Mouse (Mus musculus) spleen, adult 2 months (tissue): ENCODE data around the gene Ubr2. TPM values are rescaled to one million over a fixed set of nuclear protein-coding genes. Genes with fewer than 3 reads are reported as not detected.

Experiments used
- DNase-seq, 2 experiments: peaks; one replicate each; pipeline versions ENCODE4 v3.0.0 to v3.0.0-alpha.2; 2012 to 2021; ENCODE audit warnings: low spot score in 2 of 2, low read depth in 1 of 2
- H3K27ac ChIP-seq: fragments of 200-500 bp; 2 replicates; pipeline ENCODE4 v1.5.1; 2012; ENCODE audit warnings: low read length, inconsistent platforms; ENCODE audit not compliant: insufficient read depth
- H3K27me3 ChIP-seq: fragments of 200-500 bp; 2 replicates; pipeline ENCODE4 v1.6.1; 2012; ENCODE audit warnings: mild to moderate bottlenecking, moderate library complexity, low read length, inconsistent platforms; ENCODE audit not compliant: control insufficient read depth, insufficient read depth
- H3K36me3 ChIP-seq: fragments of 200-500 bp; 2 replicates; pipeline ENCODE4 v1.6.1; 2012; ENCODE audit warnings: mild to moderate bottlenecking, low read length, inconsistent platforms; ENCODE audit not compliant: control insufficient read depth, insufficient read depth
- H3K4me1 ChIP-seq: fragments of 200-500 bp; 2 replicates; pipeline ENCODE4 v1.6.1; 2011; ENCODE audit warnings: inconsistent platforms; ENCODE audit not compliant: control insufficient read depth, insufficient read depth, insufficient read length
- H3K4me3 ChIP-seq: fragments of 200-500 bp; 2 replicates; pipeline ENCODE4 v1.5.1; 2011; ENCODE audit warnings: mild to moderate bottlenecking, inconsistent platforms; ENCODE audit not compliant: insufficient read depth, insufficient read length; ENCODE audit errors: extremely low read depth
- CTCF ChIP-seq: fragments of 200-500 bp; IDR thresholded peaks from 2 replicates; pipeline ENCODE4 v1.5.1; 2011; ENCODE audit warnings: mild to moderate bottlenecking, inconsistent platforms; ENCODE audit not compliant: insufficient read depth, insufficient read length, insufficient replicate concordance; ENCODE audit errors: extremely low read depth
- POLR2A ChIP-seq: fragments of 200-500 bp; IDR thresholded peaks from 2 replicates; pipeline ENCODE4 v1.6.1; 2011; ENCODE audit warnings: low read depth, low read length, inconsistent platforms
- WGBS: fragments of 180-500 bp; shearing (Covaris S2); methylation state at CpG from one replicate; pipeline ENCODE4 v1.1.7; 2018; 5-methylcytosine and 5-hydroxymethylcytosine counted together
- polyA plus RNA-seq: library from polyadenylated mRNA; depleted of rRNA; stranded (reverse); fragments of >200 nt; gene quantifications from 2 replicates; pipeline ENCODE4 v1.2.3, GENCODE M21; 2012

Gene Ubr2
- polyA plus RNA-seq, 1 experiment, result 31.3 TPM

- H3K4me3 ChIP-seq, result no peak overlapping the region
- no peak for DNase-seq
- WGBS, result 96% methylated on average over 5 of the region's 5 CpGs
- TF ChIP-seq POLR2A, result no peak
- no peak for TF ChIP-seq CTCF
- no peaks in the 10 kb centered on the region for H3K4me1 ChIP-seq
- no peak overlapping the region for H3K27ac ChIP-seq
- no peaks in the 10 kb centered on the region for H3K27me3 ChIP-seq
- H3K36me3 ChIP-seq, result peaks cover 74% of the 10 kb centered on the region
Measured at GRCm38 (mm10) chr17:46932961-46933360, 77.4 kb downstream of the Ubr2 start.

DNA sequence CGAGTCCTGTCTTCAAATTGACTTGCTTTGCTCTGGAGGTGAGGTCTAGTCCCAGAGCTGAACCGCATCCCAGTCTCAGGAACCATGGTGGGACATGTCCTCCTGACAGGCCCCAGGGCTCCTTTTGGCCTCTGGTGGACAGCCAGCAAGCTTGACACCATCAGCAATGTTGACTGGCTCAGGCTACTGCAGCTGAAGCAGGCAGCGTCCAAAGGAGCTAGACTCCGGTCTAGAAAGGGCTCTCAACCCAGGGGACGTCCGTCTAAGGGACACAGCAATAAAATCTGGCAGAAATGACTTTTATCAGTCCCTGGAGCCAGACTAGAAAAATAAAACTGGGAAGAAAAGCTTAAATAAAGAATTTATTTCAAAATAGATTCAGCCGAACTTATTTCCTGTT, 80.5 kb downstream of the Ubr2 start:
- Histone ChIP-seq H3K4me3 (no peak overlapping the region), H3K27me3 (no peaks in the 10 kb centered on the region), H3K4me1 (no peaks in the 10 kb centered on the region), H3K27ac (no peak overlapping the region), H3K36me3 (peaks cover 54% of the 10 kb centered on the region)
- DNase-seq, result no peak
- no peak for TF ChIP-seq POLR2A
- no peak for TF ChIP-seq CTCF
- WGBS, result 90% methylated on average over 7 of the region's 7 CpGs

GRCm38 (mm10) chr17:46929277-46929676, 81.1 kb downstream of the Ubr2 start:
- DNase-seq, result no peak
- WGBS, result 90% methylated on average over 12 of the region's 12 CpGs
- Histone ChIP-seq H3K36me3 (peaks cover 49% of the 10 kb centered on the region), H3K4me1 (no peaks in the 10 kb centered on the region), H3K27ac (no peak overlapping the region), H3K27me3 (no peaks in the 10 kb centered on the region), H3K4me3 (no peak overlapping the region)
- TF ChIP-seq CTCF (no peak), POLR2A (no peak)

- 96% methylated on average over 5 of the region's 5 CpGs for WGBS
- no peak for DNase-seq
- Histone ChIP-seq H3K36me3 (peaks cover 35% of the 10 kb centered on the region), H3K27me3 (no peaks in the 10 kb centered on the region), H3K4me1 (no peaks in the 10 kb centered on the region), H3K27ac (no peak overlapping the region), H3K4me3 (no peak overlapping the region)
- TF ChIP-seq CTCF (no peak), POLR2A (no peak)
Measured at GRCm38 (mm10) chr17:46927781-46928180, 82.6 kb downstream of the Ubr2 start.

- peaks cover 27% of the 10 kb centered on the region for H3K36me3 ChIP-seq
- H3K27ac ChIP-seq, result no peak overlapping the region
- no peak overlapping the region for H3K4me3 ChIP-seq
- no peaks in the 10 kb centered on the region for H3K27me3 ChIP-seq
- no peaks in the 10 kb centered on the region for H3K4me1 ChIP-seq
- no peak for TF ChIP-seq POLR2A
- no peak for TF ChIP-seq CTCF
- 82% methylated on average over 3 of the region's 3 CpGs for WGBS
- no peak for DNase-seq
Measured at GRCm38 (mm10) chr17:46926941-46927340, 83.4 kb downstream of the Ubr2 start.

- Histone ChIP-seq H3K36me3 (peaks cover 20% of the 10 kb centered on the region), H3K27ac (no peak overlapping the region), H3K27me3 (no peaks in the 10 kb centered on the region), H3K4me1 (no peaks in the 10 kb centered on the region), H3K4me3 (no peak overlapping the region)
- 82% methylated on average over 6 of the region's 6 CpGs for WGBS
- no peak for TF ChIP-seq POLR2A
- no peak for TF ChIP-seq CTCF
- no peak for DNase-seq
Measured at GRCm38 (mm10) chr17:46926192-46926591, 84.2 kb downstream of the Ubr2 start.

DNA sequence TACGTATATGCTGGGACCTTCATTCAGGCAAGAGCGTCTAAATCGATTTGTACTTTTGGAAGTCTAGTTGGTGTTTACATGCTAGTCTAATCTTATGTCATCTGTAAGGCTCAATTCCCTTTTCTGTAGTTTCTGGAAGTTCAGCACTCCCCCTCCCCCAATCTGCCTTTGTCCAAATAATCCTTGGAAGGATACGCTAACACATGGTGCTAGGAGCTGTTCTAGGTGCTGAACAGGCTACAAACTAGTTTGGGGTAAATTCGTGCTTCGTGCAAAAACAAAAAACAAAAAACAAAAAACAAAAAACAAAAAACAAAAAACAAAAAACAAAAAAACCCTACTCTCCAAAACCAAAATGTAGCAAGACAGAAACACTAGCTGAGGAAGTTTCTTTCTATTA, 89.5 kb downstream of the Ubr2 start:
- TF ChIP-seq CTCF (no peak), POLR2A (no peak)
- H3K4me3 ChIP-seq, result no peak overlapping the region
- H3K27ac ChIP-seq, result no peak overlapping the region
- H3K27me3 ChIP-seq, result no peaks in the 10 kb centered on the region
- no peaks in the 10 kb centered on the region for H3K4me1 ChIP-seq
- no peak for DNase-seq
- H3K36me3 ChIP-seq, result no peaks in the 10 kb centered on the region
- 67% methylated on average over 6 of the region's 6 CpGs for WGBS
